Mouse (Mus musculus) forebrain, postnatal 0 days (tissue): Measurements from ENCODE around the gene Herc1. TPM values are rescaled to one million over a fixed set of nuclear protein-coding genes. Genes with fewer than 3 reads are reported as not detected.
A peak's percentile ranks its signal among the peaks of the same experiment; 100 is the strongest.

Source experiments
- ATAC-seq: fragments of 200-750 bp; cut with Nextera tagmentation; 2 replicates; pipeline ENCODE4 v1.8.0; 2017; ENCODE audit warnings: mild to moderate bottlenecking, moderate library complexity
- DNase-seq: peaks from one replicate; pipeline ENCODE4 v3.0.0-alpha.2; 2015
- H3K27ac ChIP-seq: fragments of 300-500 bp; sonication (generic); 2 replicates; pipeline ENCODE4 v1.5.1; 2014; ENCODE audit warnings: low read depth, mild to moderate bottlenecking, antibody characterized with exemption, low read length, moderate library complexity, mixed read lengths
- H3K27me3 ChIP-seq: fragments of 300-500 bp; sonication (generic); 2 replicates; pipeline ENCODE4 v1.6.1; 2014; ENCODE audit warnings: mild to moderate bottlenecking, low read length, mixed read lengths; ENCODE audit not compliant: insufficient read depth
- H3K36me3 ChIP-seq: fragments of 300-500 bp; sonication (generic); 2 replicates; pipeline ENCODE4 v1.6.1; 2014; ENCODE audit warnings: mild to moderate bottlenecking, moderate library complexity; ENCODE audit not compliant: insufficient read depth
- H3K4me1 ChIP-seq: fragments of 300-500 bp; sonication (generic); 2 replicates; pipeline ENCODE4 v1.6.1; 2014; ENCODE audit warnings: antibody characterized with exemption; ENCODE audit not compliant: insufficient read depth
- H3K4me2 ChIP-seq: fragments of 300-500 bp; sonication (generic); 2 replicates; pipeline ENCODE4 v1.6.1; 2014; ENCODE audit warnings: low read depth, mild to moderate bottlenecking, moderate library complexity
- H3K4me3 ChIP-seq: fragments of 300-500 bp; sonication (generic); 2 replicates; pipeline ENCODE4 v1.5.1; 2014; ENCODE audit warnings: low read depth, low read length, mixed read lengths
- H3K9ac ChIP-seq: fragments of 300-500 bp; sonication (generic); 2 replicates; pipeline ENCODE4 v1.6.1; 2014; ENCODE audit warnings: mild to moderate bottlenecking
- H3K9me3 ChIP-seq: fragments of 300-500 bp; sonication (generic); 2 replicates; pipeline ENCODE4 v1.6.1; 2016; ENCODE audit warnings: low read length
- CTCF ChIP-seq: sonication (generic); IDR thresholded peaks from 2 replicates; pipeline ENCODE4 v1.5.1; 2016; ENCODE audit warnings: antibody characterized with exemption, control low read depth, low read depth
- WGBS: fragments of 180-500 bp; shearing (Covaris S2); extraction: QIAGEN DNeasy Blood & Tissue Kit; methylation state at CpG from one replicate; pipeline ENCODE4 v1.1.7; 2014; 5-methylcytosine and 5-hydroxymethylcytosine counted together
- polyA plus RNA-seq: library from polyadenylated mRNA; unstranded; fragments of >200 nt; fragmentation: Nextera tagmentation; extraction: Ambion mirVana; gene quantifications from 2 replicates; pipeline ENCODE4 v1.2.1, GENCODE M21; 2015
- total RNA-seq: library from RNA; depleted of rRNA; stranded (reverse); fragments of >200 nt; gene quantifications from 2 replicates; pipeline ENCODE4 v1.2.3, GENCODE M21; 2014

Gene Herc1
- total and polyA plus RNA-seq, 2 experiments from 2014 or later = 27.3 to 107 TPM

- H3K9me3 ChIP-seq = no peaks in the 10 kb centered on the region
- TF ChIP-seq CTCF = no peak
- ATAC-seq (no peak; the same call in 1 of the 2 replicates), DNase-seq (no peak)
- H3K9ac ChIP-seq = peak overlapping the region; percentile 99
- H3K4me1 ChIP-seq = peaks cover 4% of the 10 kb centered on the region; the same call in 1 of the 2 replicates
- H3K27ac ChIP-seq = peak overlapping the region; percentile 97
- H3K4me3 ChIP-seq = peak overlapping the region; percentile 99
- no peaks in the 10 kb centered on the region for H3K36me3 ChIP-seq
- WGBS = 37% methylated on average over 8 of the region's 8 CpGs
- peak overlapping the region; percentile 66 for H3K4me2 ChIP-seq
- no peaks in the 10 kb centered on the region for H3K27me3 ChIP-seq
Measured at GRCm38 (mm10) chr9:66349144-66349859, 948 bp upstream of the Herc1 start.

GRCm38 (mm10) chr9:66350788-66351430 lies 659 bp downstream of the Herc1 start:
- DNase-seq (no peak), ATAC-seq (peak; percentile 17)
- peak overlapping the region; percentile 97 for H3K27ac ChIP-seq
- H3K9ac ChIP-seq = peak overlapping the region; percentile 99
- peak overlapping the region; percentile 99 for H3K4me3 ChIP-seq
- peak overlapping the region; percentile 69 for H3K4me2 ChIP-seq
- no peaks in the 10 kb centered on the region for H3K36me3 ChIP-seq
- 2% methylated on average over 32 of the region's 32 CpGs for WGBS
- peaks cover 4% of the 10 kb centered on the region; the same call in 1 of the 2 replicates for H3K4me1 ChIP-seq
- no peaks in the 10 kb centered on the region for H3K9me3 ChIP-seq
- H3K27me3 ChIP-seq = no peaks in the 10 kb centered on the region
- TF ChIP-seq CTCF = no peak

GRCm38 (mm10) chr9:66352704-66353103 lies 2.5 kb downstream of the Herc1 start:
- no peaks in the 10 kb centered on the region for H3K9me3 ChIP-seq
- WGBS = 65% methylated on average over 2 of the region's 2 CpGs
- no peak for TF ChIP-seq CTCF

GRCm38 (mm10) chr9:66359135-66359534 lies 8.9 kb downstream of the Herc1 start:
- Histone ChIP-seq H3K4me1 (no peaks in the 10 kb centered on the region), H3K9me3 (no peaks in the 10 kb centered on the region), H3K4me2 (no peak overlapping the region), H3K9ac (no peak overlapping the region), H3K4me3 (no peak overlapping the region), H3K27me3 (no peaks in the 10 kb centered on the region), H3K36me3 (no peaks in the 10 kb centered on the region), H3K27ac (no peak overlapping the region)
- DNase-seq = no peak
- no peak for ATAC-seq
- TF ChIP-seq CTCF = no peak
- 85% methylated on average over 4 of the region's 4 CpGs for WGBS

More at GRCm38 (mm10) chr9:66352704-66353103, 2.5 kb downstream of the Herc1 start:
- no peaks in the 10 kb centered on the region for H3K36me3 ChIP-seq
- ATAC-seq = no peak
- H3K4me3 ChIP-seq = no peak overlapping the region
- no peak overlapping the region for H3K27ac ChIP-seq
- H3K27me3 ChIP-seq = no peaks in the 10 kb centered on the region
- H3K4me1 ChIP-seq = peaks cover 4% of the 10 kb centered on the region; the same call in 1 of the 2 replicates
- H3K4me2 ChIP-seq = no peak overlapping the region
- no peak overlapping the region for H3K9ac ChIP-seq
- no peak for DNase-seq

- Histone ChIP-seq H3K27ac (no peak overlapping the region), H3K4me2 (no peak overlapping the region), H3K4me3 (no peak overlapping the region), H3K9me3 (no peaks in the 10 kb centered on the region), H3K4me1 (no peaks in the 10 kb centered on the region), H3K36me3 (no peaks in the 10 kb centered on the region), H3K9ac (no peak overlapping the region), H3K27me3 (no peaks in the 10 kb centered on the region)
- DNase-seq (no peak), ATAC-seq (no peak)
- WGBS = 73% methylated on average over 14 of the region's 14 CpGs
- no peak for TF ChIP-seq CTCF
Measured at GRCm38 (mm10) chr9:66360143-66360690, 10.0 kb downstream of the Herc1 start.

- peaks cover 17% of the 10 kb centered on the region for H3K36me3 ChIP-seq
- H3K9me3 ChIP-seq = no peaks in the 10 kb centered on the region
- no peak overlapping the region for H3K4me2 ChIP-seq
- TF ChIP-seq CTCF = no peak
- H3K4me1 ChIP-seq = 0 out of 2 replicates have a peak, but pooled peaks cover 2% of the 10 kb centered on the region
- no peak for DNase-seq
- H3K4me3 ChIP-seq = no peak overlapping the region
- H3K27me3 ChIP-seq = no peaks in the 10 kb centered on the region
- H3K9ac ChIP-seq = no peak overlapping the region
- H3K27ac ChIP-seq = no peak overlapping the region
- WGBS = 73% methylated on average over 4 of the region's 4 CpGs
- no peak for ATAC-seq
Measured at GRCm38 (mm10) chr9:66368890-66369433, 18.7 kb downstream of the Herc1 start.
